Mouse (Mus musculus): Measurements from ENCODE around the gene Atpif1. TPM values are rescaled to one million over a fixed set of nuclear protein-coding genes. Genes with fewer than 3 reads are reported as not detected.
"Not testable (repeated sequence)": the region's sequence is repeated elsewhere in the genome, so short reads cannot be mapped to it uniquely, and the experiment has no call there.

Atpif1 gene
- total RNA-seq, 2 experiments from 2014 or later: 533 to 549 TPM

GRCm38 (mm10) chr4:132494271-132494918 is 39.1 kb downstream of the Atpif1 start:
- no peak for DNase-seq (ENCODE audit: low spot score in 2 of 2)

GRCm38 (mm10) chr4:132492178-132493060 is 41.0 kb downstream of the Atpif1 start:
- DNase-seq (ENCODE audit: low spot score in 2 of 2): no peak

- DNase-seq (ENCODE audit: low spot score in 2 of 2): peak in 1 of 2 experiments; percentile 32
Measured at GRCm38 (mm10) chr4:132491748-132492147, 41.7 kb downstream of the Atpif1 start.

GRCm38 (mm10) chr4:132491057-132491456 is 42.4 kb downstream of the Atpif1 start:
- DNase-seq (ENCODE audit: low spot score in 2 of 2): no peak

GRCm38 (mm10) chr4:132490273-132491010 is 43.0 kb downstream of the Atpif1 start:
- no peak for DNase-seq (ENCODE audit: low spot score in 2 of 2)

GRCm38 (mm10) chr4:132488976-132489375 is 44.5 kb downstream of the Atpif1 start:
- no peak for DNase-seq (ENCODE audit: low spot score in 2 of 2)

- no peak for DNase-seq (ENCODE audit: low spot score in 2 of 2)
Measured at GRCm38 (mm10) chr4:132488521-132488920, 44.9 kb downstream of the Atpif1 start.

- no peak for DNase-seq (ENCODE audit: low spot score in 2 of 2)
Measured at GRCm38 (mm10) chr4:132484820-132485219, 48.6 kb downstream of the Atpif1 start.

GRCm38 (mm10) chr4:132484231-132484630 is 49.2 kb downstream of the Atpif1 start:
- DNase-seq (ENCODE audit: low spot score in 2 of 2): no peak

GRCm38 (mm10) chr4:132482956-132483608 is 50.4 kb downstream of the Atpif1 start:
- DNase-seq (ENCODE audit: low spot score in 2 of 2): no peak

GRCm38 (mm10) chr4:132482104-132482503 is 51.4 kb downstream of the Atpif1 start:
- not testable (repeated sequence) for DNase-seq (ENCODE audit: low spot score in 2 of 2)

Other genes with a start within 250 kb of the Atpif1 start
- gene Rab42, start 230.3 kb downstream of the Atpif1 start, total RNA-seq (2021): 1 to 10 TPM; 4.3 to 6.6 TPM
- gene Trnau1ap, start 204.1 kb downstream of the Atpif1 start, total RNA-seq (2021): 10 to 100 TPM; 40.3 to 45.8 TPM
- 10 to 100 TPM; 29.9 to 34.2 TPM for gene Rcc1, start 180.1 kb downstream of the Atpif1 start, total RNA-seq (2021)
- 10 to 100 TPM; 48.5 to 59.9 TPM for gene Phactr4, start 111.2 kb downstream of the Atpif1 start, total RNA-seq (2021)
- gene Med18, start 69.7 kb downstream of the Atpif1 start, total RNA-seq (2021): 10 to 100 TPM; 13.5 to 13.6 TPM
- 10 to 100 TPM; 12.5 to 14.3 TPM for gene Sesn2, start 23.2 kb downstream of the Atpif1 start, total RNA-seq (2021)
- 100 to 1,000 TPM; 110 to 116 TPM for gene Dnajc8, start 1.9 kb upstream of the Atpif1 start, total RNA-seq (2021)
- gene Ptafr, start 30.4 kb upstream of the Atpif1 start, total RNA-seq (2021): 1 to 10 TPM; 2.1 to 2.4 TPM
- 10 to 100 TPM; 24.3 to 27.3 TPM for gene Eya3, start 105.3 kb upstream of the Atpif1 start, total RNA-seq (2021)
- 1 to 10 TPM; 5.4 to 7.3 TPM for gene Xkr8, start 198.9 kb upstream of the Atpif1 start, total RNA-seq (2021)
- gene Smpdl3b, start 223.6 kb upstream of the Atpif1 start, total RNA-seq (2021): 1 to 10 TPM; 2.2 to 3.0 TPM
- 10 to 100 TPM; 31.9 to 38.5 TPM for gene Rpa2, start 234.7 kb upstream of the Atpif1 start, total RNA-seq (2021)